Mouse (Mus musculus): ENCODE data around the gene Borcs7.

Gene Borcs7

DNA sequence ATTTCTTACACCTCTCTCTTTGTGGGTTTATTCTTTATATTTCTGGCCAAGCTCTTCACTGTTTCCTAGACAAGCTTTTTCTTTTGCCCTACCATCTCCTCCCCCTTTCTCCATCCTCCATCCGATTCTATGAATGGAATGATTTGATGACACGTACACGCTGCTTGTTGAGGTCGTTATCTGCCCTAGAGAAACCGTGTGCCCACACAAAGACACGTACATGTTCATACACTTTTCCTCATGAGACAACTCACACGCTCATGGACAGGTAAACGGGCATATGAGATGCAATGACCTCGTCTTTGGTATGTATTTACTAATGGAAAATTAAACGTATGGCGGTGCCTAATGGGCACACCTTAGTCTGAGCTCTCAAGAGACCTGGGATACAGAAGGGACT, 681 bp downstream of the Borcs7 start:
- no peak for TF ChIP-seq GATA4 (IDR thresholded peaks at IDR 0.05; ENCODE audit: insufficient replicate concordance, low read length)

DNA sequence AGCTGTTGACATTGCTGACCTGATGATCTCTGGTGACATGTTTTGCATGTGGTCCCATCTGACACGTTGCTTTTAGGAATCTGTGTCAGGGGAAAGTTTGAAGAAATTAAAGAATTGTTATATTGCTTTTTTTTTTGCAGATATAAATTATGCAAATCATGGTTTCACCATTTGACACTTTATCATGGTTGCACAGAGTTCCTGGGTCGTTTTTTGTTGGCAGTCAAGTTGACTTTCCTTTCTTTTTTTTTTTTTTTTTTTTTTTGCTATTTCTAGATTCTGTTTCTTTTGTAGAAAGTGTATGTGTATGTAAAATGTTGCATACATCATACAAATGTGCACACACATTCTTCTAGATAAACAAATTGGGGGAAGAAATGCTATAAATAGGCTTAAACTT, 1.4 kb downstream of the Borcs7 start:
- no peak for TF ChIP-seq GATA4 (IDR thresholded peaks at IDR 0.05; ENCODE audit: insufficient replicate concordance, low read length)

DNA sequence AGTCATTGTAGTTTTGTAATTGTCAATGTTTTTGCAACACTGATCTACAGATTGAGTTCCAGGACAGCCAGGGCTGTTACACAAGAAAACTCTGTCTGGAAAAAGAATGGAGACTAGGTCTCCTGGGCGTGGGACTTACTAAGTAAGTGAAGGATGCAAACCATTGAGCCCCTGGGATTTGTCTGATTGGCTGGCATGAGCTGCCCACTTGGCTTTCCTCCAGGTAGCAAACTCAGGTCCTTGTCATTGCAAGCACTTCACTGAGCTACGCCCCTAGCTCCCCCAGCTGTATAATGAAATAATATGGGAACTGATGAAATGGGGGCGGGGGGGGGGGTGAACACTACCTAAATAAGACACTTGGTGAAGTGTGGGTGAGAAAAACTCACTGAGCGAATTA, 3.4 kb downstream of the Borcs7 start:
- no peak for TF ChIP-seq GATA4 (IDR thresholded peaks at IDR 0.05; ENCODE audit: insufficient replicate concordance, low read length)

DNA sequence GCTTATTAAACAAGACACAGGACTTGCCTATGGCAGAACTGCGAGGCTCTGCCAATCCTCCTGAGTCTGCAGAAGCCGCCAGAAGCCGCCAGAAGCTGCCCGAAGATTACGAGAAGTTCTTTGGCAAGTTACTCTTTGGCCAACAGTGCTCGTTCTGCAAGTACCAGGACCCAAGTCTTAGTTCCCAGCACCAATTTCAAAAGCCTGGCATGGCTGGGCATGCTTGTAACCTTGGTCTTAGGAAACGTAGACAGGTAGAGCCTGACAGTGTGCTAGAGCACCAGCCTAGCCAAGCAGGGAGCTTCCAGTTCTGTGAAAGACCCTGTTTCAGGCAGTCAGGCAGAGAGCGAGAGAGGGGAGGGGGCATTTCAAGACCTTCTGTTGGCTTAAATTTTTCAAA, 6.8 kb downstream of the Borcs7 start:
- TF ChIP-seq GATA4 (IDR thresholded peaks at IDR 0.05; ENCODE audit: insufficient replicate concordance, low read length) = no peak

DNA sequence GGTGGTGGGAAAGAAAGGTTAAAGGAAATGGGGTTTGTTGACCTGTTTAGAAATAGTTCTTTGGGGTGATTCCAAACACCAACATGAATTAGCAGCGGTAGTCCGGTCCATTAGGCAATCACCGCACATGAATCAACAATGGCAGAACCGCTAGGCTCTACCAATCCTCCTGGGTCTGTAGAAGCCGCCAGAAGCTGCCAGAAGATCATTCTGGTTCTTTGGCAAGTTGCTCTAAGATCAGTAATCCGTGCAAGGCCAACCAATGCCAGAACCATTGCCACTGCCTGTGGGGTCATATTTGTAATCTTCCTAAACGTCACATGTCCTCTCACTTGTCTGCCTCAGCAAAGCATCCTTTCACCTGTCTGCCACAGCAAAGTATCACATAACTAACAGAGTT, 7.2 kb downstream of the Borcs7 start:
- no peak for TF ChIP-seq GATA4 (IDR thresholded peaks at IDR 0.05; ENCODE audit: insufficient replicate concordance, low read length)

DNA sequence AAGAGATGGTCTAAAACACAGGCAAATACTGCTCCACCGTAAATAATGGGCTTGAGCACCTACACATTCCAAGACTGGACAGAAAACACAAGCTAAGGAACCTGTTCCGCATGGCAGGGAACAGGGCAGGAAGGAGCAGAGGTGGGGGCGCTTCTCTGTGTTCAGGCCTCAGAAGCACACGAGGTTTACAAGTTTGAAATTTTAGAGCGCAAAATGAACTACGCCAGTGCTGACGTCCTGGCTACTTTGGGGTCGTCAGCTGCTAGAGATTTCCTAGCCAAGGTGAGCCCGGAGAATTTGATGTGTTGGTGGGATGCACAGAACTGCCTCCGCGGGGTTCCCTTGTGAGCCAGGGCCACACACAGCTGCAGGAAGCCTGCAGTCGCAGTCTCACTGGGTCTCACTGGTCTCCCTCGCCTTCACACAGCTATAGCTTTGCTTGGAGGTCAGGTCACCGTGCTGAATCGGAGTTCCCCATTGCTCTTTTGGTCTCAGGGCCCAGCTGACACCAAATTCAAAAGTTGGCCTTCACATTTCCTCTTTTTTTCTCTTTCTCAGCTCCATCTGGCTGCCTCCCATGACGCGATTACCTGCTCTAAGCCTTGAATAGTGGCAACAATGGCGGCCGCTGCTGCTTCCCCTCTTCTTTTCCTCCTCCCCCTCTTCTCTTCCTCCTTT, 8.3 kb downstream of the Borcs7 start:
- no peak for TF ChIP-seq GATA4 (IDR thresholded peaks at IDR 0.05; ENCODE audit: insufficient replicate concordance, low read length)

DNA sequence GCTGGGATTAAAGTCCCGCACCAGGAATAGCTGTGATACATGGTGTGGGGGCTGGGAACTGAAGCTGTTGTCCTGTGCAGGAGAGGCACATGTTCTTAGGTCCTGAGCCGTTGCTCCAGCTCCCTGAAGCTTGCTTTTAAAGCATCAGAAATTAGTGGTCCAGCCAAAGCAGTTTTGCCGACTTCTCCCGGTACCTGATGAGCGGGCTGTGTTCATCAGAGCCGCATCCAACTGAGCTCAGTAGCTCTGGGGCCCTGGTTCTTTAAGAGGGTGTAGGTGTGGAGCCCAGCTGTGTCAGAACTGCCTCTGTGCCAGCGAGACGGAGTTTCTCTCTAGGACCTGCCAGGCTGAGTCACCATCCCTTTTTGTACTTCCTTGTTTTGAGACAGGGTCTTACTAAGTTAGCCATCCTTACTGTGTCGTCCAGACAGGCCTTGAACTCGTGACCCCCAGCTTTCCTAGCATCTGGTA, 9.3 kb downstream of the Borcs7 start:
- no peak for TF ChIP-seq GATA4 (IDR thresholded peaks at IDR 0.05; ENCODE audit: insufficient replicate concordance, low read length)

DNA sequence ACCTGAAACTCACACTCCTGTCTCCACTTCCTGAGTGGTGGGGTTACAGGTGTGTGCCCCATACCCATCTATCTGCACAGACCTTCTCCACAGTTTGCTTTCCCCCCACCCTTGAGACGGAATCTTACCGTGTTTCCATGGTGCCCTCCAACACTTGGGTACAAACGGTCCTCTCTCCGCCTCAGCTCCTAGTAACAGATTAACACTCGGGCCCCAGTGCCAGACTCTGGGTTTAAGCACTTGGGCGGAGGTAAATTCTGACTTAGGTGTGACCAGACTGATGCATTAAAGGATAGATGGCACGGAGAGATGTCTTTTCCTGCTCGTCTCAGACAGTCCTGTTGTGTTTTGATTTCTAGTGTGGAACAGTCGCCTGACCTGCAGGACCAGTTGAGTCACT, 11.4 kb downstream of the Borcs7 start:
- no peak for TF ChIP-seq GATA4 (IDR thresholded peaks at IDR 0.05; ENCODE audit: insufficient replicate concordance, low read length)

DNA sequence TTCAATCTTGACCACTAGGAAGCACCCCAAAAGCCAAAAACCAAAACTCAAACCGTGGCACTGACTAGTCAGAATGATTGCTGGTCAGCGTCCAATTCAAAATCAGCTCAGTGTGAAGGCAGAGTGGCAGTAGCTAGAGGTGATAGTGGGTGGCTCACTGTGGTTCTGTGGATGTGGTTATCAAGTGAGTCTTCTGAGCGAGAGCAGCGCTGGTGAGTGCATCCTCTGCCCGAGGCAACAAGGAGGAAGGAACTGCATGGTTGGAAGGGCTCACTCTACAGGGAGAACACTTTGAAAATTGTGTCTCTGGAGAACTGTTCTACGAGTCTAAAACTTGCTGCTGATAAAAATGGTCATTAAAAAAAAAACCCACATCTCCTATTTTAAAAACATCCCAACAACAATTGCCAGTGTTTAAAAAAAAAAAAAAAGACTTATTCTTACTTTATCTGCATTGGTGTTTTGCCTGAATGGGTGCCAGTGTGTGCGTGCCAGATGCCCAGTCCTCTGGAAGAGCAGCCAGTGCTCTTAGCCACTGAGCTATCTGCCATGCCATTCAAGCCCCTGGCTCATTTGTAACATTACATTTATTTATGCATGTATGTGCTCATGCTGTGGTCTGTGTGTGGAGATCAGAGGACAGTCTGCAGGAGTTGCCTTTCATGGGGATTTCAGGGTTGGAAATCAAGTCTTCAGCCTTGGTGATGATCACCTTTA, 16.2 kb downstream of the Borcs7 start:
- TF ChIP-seq GATA4 (IDR thresholded peaks at IDR 0.05; ENCODE audit: insufficient replicate concordance, low read length) = no peak

DNA sequence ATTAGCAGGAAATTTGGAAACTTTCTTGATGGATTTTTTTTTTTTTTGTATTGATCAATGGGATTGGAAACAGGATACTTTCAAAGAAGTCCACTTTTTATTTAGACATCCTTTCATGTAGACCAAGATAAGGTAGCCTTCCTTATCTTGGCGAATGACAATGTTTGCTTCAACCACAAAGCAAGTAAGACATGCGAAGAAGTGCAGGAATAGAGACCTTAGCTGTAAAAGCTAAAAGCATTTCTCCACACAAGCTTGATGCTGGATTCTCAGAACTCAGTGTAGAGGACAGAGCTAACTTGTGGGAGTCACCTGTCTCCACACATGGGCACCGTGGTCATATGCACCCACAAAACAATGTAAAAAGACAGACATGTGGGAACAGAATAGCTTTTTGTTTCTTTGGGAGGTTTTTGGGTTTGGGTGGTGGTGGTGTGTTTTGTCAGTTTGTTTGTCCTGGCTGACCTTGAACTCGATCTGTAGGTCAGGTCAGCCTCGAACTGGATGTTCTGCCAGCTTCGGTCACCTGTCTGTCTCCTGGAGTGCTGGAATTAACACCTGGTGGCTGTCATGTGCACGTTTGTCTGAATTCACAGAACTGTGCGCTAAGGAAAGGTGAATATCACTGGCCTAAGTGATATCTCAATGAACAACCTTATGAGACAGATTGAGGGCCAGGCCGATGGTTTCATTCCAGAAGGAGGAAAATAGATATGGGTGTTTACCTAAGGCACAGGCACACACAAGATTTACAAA, 17.0 kb downstream of the Borcs7 start:
- no peak for TF ChIP-seq GATA4 (IDR thresholded peaks at IDR 0.05; ENCODE audit: insufficient replicate concordance, low read length)

DNA sequence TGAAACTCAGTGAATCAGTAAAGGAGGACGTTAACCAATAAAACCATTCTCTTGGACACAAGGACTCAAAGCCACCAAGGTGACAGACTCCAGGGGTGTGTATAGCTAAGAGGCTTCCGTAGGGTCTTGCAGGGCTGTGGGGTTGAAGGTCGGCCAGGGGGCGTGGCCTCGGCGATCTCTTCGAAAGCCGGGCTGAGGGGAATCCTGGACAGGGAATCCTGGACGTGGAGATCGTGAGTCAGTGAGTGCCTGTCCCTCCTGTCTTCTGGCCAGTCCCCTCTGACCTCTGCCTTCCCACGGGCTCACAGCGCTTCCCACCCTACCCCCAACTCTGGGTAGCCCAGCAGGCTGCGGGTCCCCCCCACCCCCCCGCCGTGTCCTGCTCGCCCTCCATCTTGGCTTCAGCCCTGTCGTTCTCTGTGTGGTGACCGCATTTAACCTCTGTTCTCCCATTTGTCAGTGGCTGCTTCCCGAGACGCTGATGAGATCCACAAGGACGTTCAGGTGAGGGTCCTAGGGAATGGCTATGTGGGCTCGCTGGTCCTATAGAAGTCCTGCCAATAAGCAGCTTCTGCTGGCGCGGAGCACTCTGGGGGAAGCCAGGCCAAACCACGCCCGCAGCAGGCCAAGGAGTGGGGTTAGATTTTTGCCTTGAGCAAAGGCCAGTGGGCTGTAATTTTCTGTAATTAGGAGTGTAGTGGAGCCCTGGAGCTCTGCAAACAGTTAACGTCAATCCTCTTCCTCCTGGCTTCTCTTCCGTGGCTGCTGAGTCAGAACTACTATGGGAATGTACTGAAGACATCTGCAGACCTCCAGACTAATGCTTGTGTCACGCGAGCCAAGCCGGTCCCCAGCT, 17.8 kb downstream of the Borcs7 start, which contains the start of gene As3mt:
TSS of gene As3mt (plus strand) at position 163 of the 856 bp plus-strand sequence.
- no peak for TF ChIP-seq GATA4 (IDR thresholded peaks at IDR 0.05; ENCODE audit: insufficient replicate concordance, low read length)

DNA sequence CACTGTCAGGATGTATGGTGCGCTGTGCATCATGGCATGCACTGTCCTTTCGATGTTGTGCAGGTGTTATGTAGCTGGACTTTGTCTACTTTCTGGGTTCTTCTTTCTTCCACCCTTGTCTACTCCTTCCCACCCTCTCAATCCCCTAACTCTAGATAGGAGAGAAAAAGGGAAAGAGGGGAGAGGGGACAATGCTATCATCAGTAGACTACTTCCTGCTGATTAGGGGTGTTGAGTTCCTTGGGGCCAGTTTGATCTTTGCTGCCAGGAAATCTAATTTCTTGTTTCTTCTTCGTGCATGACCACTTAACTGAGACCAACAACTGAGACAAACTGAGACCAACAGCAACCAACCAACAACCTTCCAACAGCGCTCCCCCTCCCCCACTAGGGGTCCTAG, 20.9 kb downstream of the Borcs7 start:
- TF ChIP-seq GATA4 (IDR thresholded peaks at IDR 0.05; ENCODE audit: insufficient replicate concordance, low read length) = no peak

DNA sequence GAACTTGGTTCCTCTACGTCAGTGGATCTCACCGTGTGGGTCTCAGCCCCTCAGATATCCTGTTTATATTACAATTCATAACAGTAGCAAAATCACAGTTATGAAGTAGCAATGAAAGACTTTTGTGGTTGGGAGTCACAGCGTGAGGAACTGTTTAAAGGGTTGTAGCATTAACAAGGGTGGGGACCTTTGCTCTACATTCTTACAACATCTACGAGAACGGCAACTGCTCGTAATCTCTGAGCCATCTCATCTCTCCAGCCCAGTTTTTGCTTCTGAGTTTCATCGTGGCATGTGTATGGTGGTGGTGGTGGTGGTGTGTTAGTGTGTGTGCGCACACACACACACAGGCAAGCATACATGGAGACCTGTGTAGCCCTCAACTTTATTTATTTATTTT, 24.5 kb downstream of the Borcs7 start:
- no peak for TF ChIP-seq GATA4 (IDR thresholded peaks at IDR 0.05; ENCODE audit: insufficient replicate concordance, low read length)

DNA sequence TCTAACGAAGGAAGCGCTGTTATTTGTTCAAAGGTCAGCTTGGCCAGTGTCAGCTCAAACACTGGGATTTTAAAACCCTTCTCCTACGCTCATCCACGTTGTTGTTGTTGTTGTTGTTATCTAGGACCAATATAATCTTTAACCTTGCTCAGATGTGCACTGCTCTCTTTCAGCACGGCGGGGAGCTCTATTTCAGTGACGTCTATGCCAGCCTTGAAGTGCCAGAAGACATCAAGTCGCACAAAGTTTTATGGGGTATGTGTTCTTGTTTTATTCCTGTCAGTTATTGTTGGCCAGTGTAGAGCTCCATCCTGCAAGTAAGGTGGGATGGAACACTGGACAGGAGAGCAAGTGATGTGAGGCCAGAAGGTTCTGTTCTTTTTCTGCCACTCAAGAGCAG, 25.3 kb downstream of the Borcs7 start:
- no peak for TF ChIP-seq GATA4 (IDR thresholded peaks at IDR 0.05; ENCODE audit: insufficient replicate concordance, low read length)

DNA sequence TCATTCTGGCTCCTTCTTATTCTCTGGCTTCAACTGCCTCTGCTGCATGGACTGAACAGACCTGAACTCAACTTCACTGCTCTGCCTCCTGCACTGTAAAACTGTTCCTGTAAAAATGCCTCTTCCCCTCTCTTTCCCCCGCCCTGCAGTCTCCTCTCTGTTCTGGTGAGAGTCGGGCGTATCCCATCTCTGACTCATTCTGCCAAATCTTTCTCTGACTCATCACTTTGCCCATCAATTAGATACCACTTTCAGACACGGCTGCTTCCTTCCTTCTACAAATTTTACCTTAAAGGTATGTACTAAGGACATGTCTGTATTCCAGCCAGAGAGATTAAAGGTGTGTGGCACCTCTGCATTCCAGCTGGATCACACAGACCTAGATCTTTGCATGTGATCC, 28.4 kb downstream of the Borcs7 start:
- no peak for TF ChIP-seq GATA4 (IDR thresholded peaks at IDR 0.05; ENCODE audit: insufficient replicate concordance, low read length)
